Mouse (Mus musculus): ENCODE measurements around the gene Cdkl4. TPM values are rescaled to one million over a fixed set of nuclear protein-coding genes. Genes with fewer than 3 reads are reported as not detected.

The Cdkl4 gene
- polyA plus RNA-seq, 1 experiment from 2014 or later, result 0.55 TPM

DNA sequence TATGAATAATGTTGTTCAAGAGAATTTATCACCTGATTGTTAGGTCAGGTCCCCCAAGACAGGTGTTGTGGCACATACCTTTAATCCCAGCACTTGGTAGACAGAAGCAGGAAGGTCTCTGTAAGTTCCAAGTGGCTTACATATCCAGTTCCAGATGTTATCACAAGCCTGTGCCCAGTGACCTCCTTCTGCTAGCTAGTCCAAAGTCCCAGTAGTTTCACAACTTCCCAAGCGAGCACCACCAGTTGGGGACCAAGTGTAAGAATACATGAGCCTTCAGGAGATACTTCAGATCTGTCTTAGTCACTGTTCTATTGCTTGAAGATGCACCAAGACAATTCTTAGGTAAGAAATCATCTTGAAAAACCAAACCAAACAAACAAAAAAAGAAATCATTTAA lies 83.7 kb downstream of the Cdkl4 start:
- no peak for ATAC-seq (ENCODE audit: insufficient number of reproducible peaks, low FRiP score, low TSS enrichment, low read depth)
- WGBS, result 81% methylated on average over 1 of the region's 1 CpGs

DNA sequence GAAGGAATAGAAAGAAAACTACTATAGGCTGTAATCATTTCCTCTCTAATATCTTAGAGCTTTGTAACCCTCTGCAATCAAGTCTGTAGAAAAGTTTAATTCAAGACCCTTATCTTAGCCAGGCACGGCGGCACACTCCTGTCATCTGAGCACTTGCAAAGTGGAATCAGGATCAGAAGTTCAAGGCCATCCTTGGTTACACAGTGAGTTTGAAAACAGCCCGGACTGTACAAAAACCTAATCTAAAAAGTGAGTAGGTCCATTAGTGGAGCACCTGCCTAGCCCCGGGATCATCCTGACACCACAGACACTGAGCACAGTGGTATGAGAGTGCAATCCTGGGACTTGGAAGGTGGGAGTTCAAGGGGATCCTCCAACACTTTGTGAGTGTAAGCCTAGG lies 84.8 kb downstream of the Cdkl4 start:
- DNase-seq (ENCODE audit: low spot score), result no peak
- Histone ChIP-seq H3K9me3 (ENCODE audit: control insufficient read depth, low read length) (no peaks in the 10 kb centered on the region), H3K4me2 (ENCODE audit: low read depth, severe bottlenecking) (no peak overlapping the region), H3K4me1 (ENCODE audit: control insufficient read depth, insufficient read depth, low read length) (no peaks in the 10 kb centered on the region), H3K36me3 (ENCODE audit: control insufficient read depth, insufficient read depth, low read length) (no peaks in the 10 kb centered on the region), H3K9ac (ENCODE audit: low read length) (no peak overlapping the region), H3K4me3 (ENCODE audit: low read depth, low read length) (no peak overlapping the region), H3K27me3 (ENCODE audit: control insufficient read depth, insufficient read depth, low read length) (no peaks in the 10 kb centered on the region), H3K27ac (replicated peaks; ENCODE audit: low read depth, low read length) (no peak overlapping the region)
- ATAC-seq (ENCODE audit: insufficient number of reproducible peaks, low FRiP score, low TSS enrichment, low read depth), result no peak
- 89% methylated on average over 4 of the region's 4 CpGs for WGBS

More for the DNA sequence above, 83.7 kb downstream of the Cdkl4 start:
- Histone ChIP-seq H3K4me2 (ENCODE audit: low read depth, severe bottlenecking) (no peak overlapping the region), H3K9me3 (ENCODE audit: control insufficient read depth, low read length) (no peaks in the 10 kb centered on the region), H3K27me3 (ENCODE audit: control insufficient read depth, insufficient read depth, low read length) (no peaks in the 10 kb centered on the region), H3K27ac (replicated peaks; ENCODE audit: low read depth, low read length) (no peak overlapping the region), H3K4me1 (ENCODE audit: control insufficient read depth, insufficient read depth, low read length) (no peaks in the 10 kb centered on the region), H3K36me3 (ENCODE audit: control insufficient read depth, insufficient read depth, low read length) (no peaks in the 10 kb centered on the region), H3K4me3 (ENCODE audit: low read depth, low read length) (no peak overlapping the region), H3K9ac (ENCODE audit: low read length) (no peak overlapping the region)
- DNase-seq (ENCODE audit: low spot score), result no peak

DNA sequence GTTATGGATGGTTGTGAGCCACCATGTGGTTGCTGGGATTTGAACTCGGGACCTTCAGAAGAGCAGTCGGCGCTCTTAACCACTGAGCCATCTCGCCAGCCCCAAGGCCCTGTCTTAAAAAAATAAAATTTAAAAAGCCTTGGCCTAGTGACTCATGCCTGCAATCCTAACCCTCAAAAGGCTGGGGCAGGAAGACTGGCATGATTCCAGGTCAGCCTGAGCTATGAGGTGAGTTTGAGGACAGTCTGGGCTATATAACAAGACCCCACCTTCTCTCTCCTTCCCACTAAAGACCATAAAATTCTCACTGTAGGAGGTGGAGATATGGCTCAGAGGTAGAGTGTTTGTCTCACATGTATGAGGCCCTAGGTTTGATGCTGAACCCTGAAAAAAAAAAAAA lies 85.3 kb downstream of the Cdkl4 start:
- ATAC-seq (ENCODE audit: insufficient number of reproducible peaks, low FRiP score, low TSS enrichment, low read depth) (no peak), DNase-seq (ENCODE audit: low spot score) (no peak)
- Histone ChIP-seq H3K27me3 (ENCODE audit: control insufficient read depth, insufficient read depth, low read length) (no peaks in the 10 kb centered on the region), H3K9ac (ENCODE audit: low read length) (no peak overlapping the region), H3K36me3 (ENCODE audit: control insufficient read depth, insufficient read depth, low read length) (no peaks in the 10 kb centered on the region), H3K4me3 (ENCODE audit: low read depth, low read length) (no peak overlapping the region), H3K27ac (replicated peaks; ENCODE audit: low read depth, low read length) (no peak overlapping the region), H3K4me2 (ENCODE audit: low read depth, severe bottlenecking) (no peak overlapping the region), H3K4me1 (ENCODE audit: control insufficient read depth, insufficient read depth, low read length) (no peaks in the 10 kb centered on the region), H3K9me3 (ENCODE audit: control insufficient read depth, low read length) (no peaks in the 10 kb centered on the region)
- 100% methylated on average over 4 of the region's 4 CpGs for WGBS

DNA sequence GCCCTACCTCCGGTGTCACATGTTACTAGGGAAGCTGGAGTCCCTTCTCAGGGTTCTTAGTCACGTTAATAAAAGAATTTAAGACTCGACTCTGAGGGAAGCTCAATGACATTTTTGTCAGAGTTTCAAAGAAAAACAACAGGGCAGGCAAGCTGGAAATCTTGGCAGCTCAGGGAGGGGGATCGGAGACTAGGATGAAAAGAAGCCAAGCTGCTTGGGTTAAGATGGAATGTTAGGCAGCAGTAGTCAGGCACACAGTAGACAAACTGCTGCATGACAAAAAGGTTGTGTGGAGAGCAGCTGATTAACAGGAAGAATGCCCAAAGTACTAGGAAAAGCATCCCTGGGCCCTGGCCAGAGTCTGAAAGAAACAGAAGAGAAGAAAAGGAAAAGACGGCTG lies 87.4 kb downstream of the Cdkl4 start:
- WGBS, result 82% methylated on average over 5 of the region's 5 CpGs
- no peaks in the 10 kb centered on the region for H3K9me3 ChIP-seq (ENCODE audit: control insufficient read depth, low read length)

DNA sequence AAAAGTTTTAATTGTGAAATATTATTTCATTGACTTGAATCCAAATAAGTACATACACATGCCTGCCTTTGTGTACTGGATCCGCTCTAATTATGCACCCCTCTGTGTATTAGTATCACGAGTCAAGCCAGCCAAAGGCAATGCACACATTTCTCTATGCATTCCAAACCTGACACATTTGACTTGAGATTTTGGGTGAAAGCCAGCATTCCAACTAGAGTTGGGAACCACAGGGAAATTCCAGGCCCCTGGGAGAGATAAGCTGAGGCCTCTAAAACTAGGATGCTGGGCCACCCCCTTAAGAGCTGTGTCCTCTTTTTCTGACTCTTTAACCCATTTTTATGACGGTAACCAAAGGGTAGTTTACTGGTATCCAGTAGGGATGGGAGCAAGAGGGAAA lies 88.7 kb downstream of the Cdkl4 start:
- Histone ChIP-seq H3K4me3 (ENCODE audit: low read depth, low read length) (no peak overlapping the region), H3K4me1 (ENCODE audit: control insufficient read depth, insufficient read depth, low read length) (no peaks in the 10 kb centered on the region), H3K9ac (ENCODE audit: low read length) (no peak overlapping the region), H3K36me3 (ENCODE audit: control insufficient read depth, insufficient read depth, low read length) (no peaks in the 10 kb centered on the region), H3K4me2 (ENCODE audit: low read depth, severe bottlenecking) (no peak overlapping the region), H3K27ac (replicated peaks; ENCODE audit: low read depth, low read length) (no peak overlapping the region), H3K27me3 (ENCODE audit: control insufficient read depth, insufficient read depth, low read length) (no peaks in the 10 kb centered on the region), H3K9me3 (ENCODE audit: control insufficient read depth, low read length) (no peaks in the 10 kb centered on the region)
- DNase-seq (ENCODE audit: low spot score) (no peak), ATAC-seq (ENCODE audit: insufficient number of reproducible peaks, low FRiP score, low TSS enrichment, low read depth) (no peak)
- WGBS, result 80% methylated on average over 3 of the region's 3 CpGs

More for the DNA sequence above, 87.4 kb downstream of the Cdkl4 start:
- Histone ChIP-seq H3K27me3 (ENCODE audit: control insufficient read depth, insufficient read depth, low read length) (no peaks in the 10 kb centered on the region), H3K27ac (replicated peaks; ENCODE audit: low read depth, low read length) (no peak overlapping the region), H3K4me3 (ENCODE audit: low read depth, low read length) (no peak overlapping the region), H3K4me1 (ENCODE audit: control insufficient read depth, insufficient read depth, low read length) (no peaks in the 10 kb centered on the region), H3K9ac (ENCODE audit: low read length) (no peak overlapping the region), H3K4me2 (ENCODE audit: low read depth, severe bottlenecking) (no peak overlapping the region), H3K36me3 (ENCODE audit: control insufficient read depth, insufficient read depth, low read length) (no peaks in the 10 kb centered on the region)
- ATAC-seq (ENCODE audit: insufficient number of reproducible peaks, low FRiP score, low TSS enrichment, low read depth) (no peak), DNase-seq (ENCODE audit: low spot score) (no peak)

DNA sequence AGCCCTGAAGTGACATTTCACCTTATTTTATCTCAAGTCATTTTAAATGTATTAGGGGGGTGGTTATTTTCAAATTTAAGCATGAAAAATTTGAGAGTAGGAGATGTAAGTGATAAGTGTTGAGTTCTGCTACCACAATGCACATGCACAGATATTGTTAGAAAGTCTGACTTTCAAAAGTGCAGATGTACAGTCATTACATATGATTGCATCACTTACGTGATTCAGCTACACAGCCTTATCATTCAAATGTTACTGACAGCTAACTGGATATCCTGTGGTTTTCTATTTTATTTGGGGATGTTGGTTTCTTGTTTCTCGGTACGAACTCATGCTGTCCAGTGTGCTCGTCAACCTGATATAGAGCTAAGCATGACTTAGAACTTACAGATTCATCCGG lies 92.5 kb downstream of the Cdkl4 start:
- Histone ChIP-seq H3K4me2 (ENCODE audit: low read depth, severe bottlenecking) (no peak overlapping the region), H3K4me3 (ENCODE audit: low read depth, low read length) (no peak overlapping the region), H3K27me3 (ENCODE audit: control insufficient read depth, insufficient read depth, low read length) (no peaks in the 10 kb centered on the region), H3K9me3 (ENCODE audit: control insufficient read depth, low read length) (no peaks in the 10 kb centered on the region), H3K36me3 (ENCODE audit: control insufficient read depth, insufficient read depth, low read length) (no peaks in the 10 kb centered on the region), H3K9ac (ENCODE audit: low read length) (no peak overlapping the region), H3K27ac (replicated peaks; ENCODE audit: low read depth, low read length) (no peak overlapping the region), H3K4me1 (ENCODE audit: control insufficient read depth, insufficient read depth, low read length) (0 out of 2 replicates have a peak, but pooled peaks cover 2% of the 10 kb centered on the region)
- WGBS, result 93% methylated on average over 5 of the region's 5 CpGs
- DNase-seq (ENCODE audit: low spot score) (no peak), ATAC-seq (ENCODE audit: insufficient number of reproducible peaks, low FRiP score, low TSS enrichment, low read depth) (no peak)

DNA sequence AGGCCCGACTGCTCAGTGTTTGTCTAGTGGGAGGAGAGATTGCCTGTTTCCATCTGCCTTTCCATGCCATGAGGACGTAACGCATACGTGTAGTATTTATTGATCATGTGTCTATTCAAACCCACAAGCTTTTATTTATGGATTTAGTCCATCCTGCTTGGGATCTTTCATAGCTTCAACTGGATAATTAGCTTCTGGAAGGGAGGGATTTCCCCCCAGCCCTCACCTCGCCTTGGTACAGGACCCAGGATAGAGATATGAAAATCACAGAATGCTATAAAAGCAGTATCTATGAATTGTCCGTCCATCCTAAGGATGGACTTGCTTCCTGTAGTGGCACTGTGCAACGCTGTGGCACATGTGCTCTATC lies 96.8 kb downstream of the Cdkl4 start:
- Histone ChIP-seq H3K27ac (replicated peaks; ENCODE audit: low read depth, low read length) (no peak overlapping the region), H3K4me3 (ENCODE audit: low read depth, low read length) (peak overlapping the region; percentile 84; the same call in 1 of the 2 replicates), H3K4me1 (ENCODE audit: control insufficient read depth, insufficient read depth, low read length) (0 out of 2 replicates have a peak, but pooled peaks cover 4% of the 10 kb centered on the region), H3K27me3 (ENCODE audit: control insufficient read depth, insufficient read depth, low read length) (no peaks in the 10 kb centered on the region), H3K9ac (ENCODE audit: low read length) (peak overlapping the region; percentile 95; the same call in 1 of the 2 replicates), H3K36me3 (ENCODE audit: control insufficient read depth, insufficient read depth, low read length) (no peaks in the 10 kb centered on the region), H3K4me2 (ENCODE audit: low read depth, severe bottlenecking) (peak overlapping the region; percentile 78), H3K9me3 (ENCODE audit: control insufficient read depth, low read length) (no peaks in the 10 kb centered on the region)
- WGBS, result 56% methylated on average over 7 of the region's 7 CpGs
- DNase-seq (ENCODE audit: low spot score) (no peak), ATAC-seq (ENCODE audit: insufficient number of reproducible peaks, low FRiP score, low TSS enrichment, low read depth) (no peak)

DNA sequence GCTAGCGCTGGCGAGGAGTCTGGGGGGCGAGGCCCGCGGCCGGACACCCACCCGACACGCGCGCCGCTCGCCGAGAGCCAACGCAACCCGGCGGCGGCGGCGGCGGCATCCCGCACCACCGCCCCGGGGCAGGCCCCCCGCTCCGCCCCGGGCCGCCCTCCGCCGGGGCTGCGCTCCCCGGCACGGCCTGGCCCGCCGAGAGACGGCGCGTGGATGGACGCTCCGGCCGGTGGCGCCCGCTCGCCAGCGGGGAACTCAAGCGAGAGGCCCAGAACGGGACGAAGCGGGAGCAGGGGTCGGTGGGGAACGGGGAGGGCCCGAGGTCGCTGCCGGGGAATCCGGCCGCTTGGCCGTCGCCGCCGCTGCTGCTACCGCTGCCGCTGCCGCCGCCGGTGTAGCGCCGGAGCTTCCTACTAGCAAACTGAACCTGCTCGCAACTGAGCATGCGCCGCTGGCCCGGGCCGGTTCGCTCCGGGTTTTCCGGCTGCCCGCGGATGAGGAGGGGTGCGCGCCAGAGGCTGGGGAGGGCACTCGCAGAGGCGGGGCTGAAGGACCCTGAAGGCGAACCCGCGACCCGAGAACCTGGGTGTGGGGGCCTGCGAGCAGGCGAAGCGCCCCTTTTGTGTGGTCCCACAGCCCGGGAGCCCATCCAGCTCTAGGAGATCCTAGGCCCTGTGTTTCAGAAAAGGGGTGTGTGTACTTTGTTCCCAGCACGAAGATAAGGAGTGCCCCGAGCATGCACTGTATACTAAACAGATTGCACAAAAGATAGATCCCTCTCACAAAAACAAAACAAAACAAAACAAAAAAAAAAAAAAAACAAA lies 97.4 kb downstream of the Cdkl4 start, which contains the start of gene Sos1:
Sos1 (minus strand) TSS at position 423 of the 824 bp plus-strand sequence.
- WGBS, result under 1% methylated on average over 58 of the region's 90 CpGs
- DNase-seq (ENCODE audit: low spot score), result peak; percentile 99

More for the DNA sequence above, 97.4 kb downstream of the Cdkl4 start, which contains the start of gene Sos1:
- Histone ChIP-seq H3K27me3 (ENCODE audit: control insufficient read depth, insufficient read depth, low read length) (no peaks in the 10 kb centered on the region), H3K9ac (ENCODE audit: low read length) (peak within 1 kb of the TSS; percentile 95), H3K9me3 (ENCODE audit: control insufficient read depth, low read length) (no peaks in the 10 kb centered on the region), H3K27ac (replicated peaks; ENCODE audit: low read depth, low read length) (peak within 1 kb of the TSS; percentile 88), H3K4me2 (ENCODE audit: low read depth, severe bottlenecking) (peak within 1 kb of the TSS; percentile 78), H3K36me3 (ENCODE audit: control insufficient read depth, insufficient read depth, low read length) (no peaks in the 10 kb centered on the region), H3K4me3 (ENCODE audit: low read depth, low read length) (peak within 1 kb of the TSS; percentile 84), H3K4me1 (ENCODE audit: control insufficient read depth, insufficient read depth, low read length) (0 out of 2 replicates have a peak, but pooled peaks cover 4% of the 10 kb centered on the region)
- peak; percentile 83 for ATAC-seq (ENCODE audit: insufficient number of reproducible peaks, low FRiP score, low TSS enrichment, low read depth)
